ENCODE assay signal across 7 mouse cellular contexts in genomic region chr10:81405588-81406201, GRCm38 (mm10). TPM values are rescaled to one million over a fixed set of nuclear protein-coding genes. Genes with fewer than 3 reads are reported as not detected.
DNase-seq lines count a peak whose midpoint lies in the region; ATAC-seq and TF ChIP-seq lines count a peak whose summit lies in the region.

No protein-coding gene starts in this region.

- TF ChIP-seq EP300 in MEL (IDR thresholded peaks at IDR 0.05; ENCODE audit: low read depth in 1 of 2, low read length in 2 of 2) = no peak

- no peak overlapping the region for H3K4me2 ChIP-seq in liver, embryonic 12.5 days

- H3K36me3 ChIP-seq in liver, embryonic 12.5 days = peaks cover 22% of the 10 kb centered on the region
- peaks cover 0 to 16% of the 10 kb centered on the region in 2 experiments; a peak in 2 of 4 replicates for H3K36me3 ChIP-seq in MEL (ENCODE audit: control insufficient read depth in 1 of 2, insufficient read depth in 2 of 2, low read length in 2 of 2)
- H3K36me3 ChIP-seq in kidney, adult 2 months (ENCODE audit: control insufficient read depth, insufficient read depth, low read length) = peaks cover 4% of the 10 kb centered on the region

- H3K27me3 ChIP-seq in liver, embryonic 12.5 days (replicated peaks) = peaks cover 70% of the 10 kb centered on the region
- H3K27me3 ChIP-seq in MEL (ENCODE audit: control insufficient read depth in 1 of 2, insufficient read depth in 2 of 2, low read length in 2 of 2) = no peaks in the 10 kb centered on the region
- H3K27me3 ChIP-seq in kidney, adult 2 months (replicated peaks; ENCODE audit: control insufficient read depth, insufficient read depth, low read length) = no peaks in the 10 kb centered on the region

- TF ChIP-seq CTCF in MEL (IDR thresholded peaks at IDR 0.05 in 2 of 3, conservative IDR thresholded peaks at IDR 0.05 in 1 of 3; ENCODE audit: control insufficient read depth in 1 of 3, insufficient read depth in 1 of 3, low read depth in 2 of 3, low read length in 3 of 3, poor library complexity in 1 of 3, severe bottlenecking in 1 of 3) = peak; percentile 81 to 87 (median 85)
- TF ChIP-seq CTCF in kidney, adult 2 months (conservative IDR thresholded peaks at IDR 0.05; ENCODE audit: insufficient read depth, insufficient read length, low read depth, low read length) = peak; percentile 70

- H3K9ac ChIP-seq in liver, embryonic 12.5 days = no peak overlapping the region
- H3K9ac ChIP-seq in MEL (ENCODE audit: control insufficient read depth, low read depth, low read length, poor library complexity, severe bottlenecking) = no peak overlapping the region

- TF ChIP-seq POLR2A in MEL (IDR thresholded peaks at IDR 0.05; ENCODE audit: control insufficient read depth in 1 of 2, insufficient read depth in 1 of 2, low read depth in 1 of 2, low read length in 2 of 2, poor library complexity in 1 of 2) = no peak
- TF ChIP-seq POLR2A in kidney, adult 2 months (IDR thresholded peaks at IDR 0.05; ENCODE audit: low read depth, low read length) = no peak

- ATAC-seq in liver, embryonic 12.5 days = no peak
- peak; percentile 25; the same call in 1 of the 2 replicates for ATAC-seq in neutrophil, adult 5-6 weeks (ENCODE audit: extremely low read depth, insufficient number of reproducible peaks, low FRiP score, poor library complexity, severe bottlenecking)

- H3K4me1 ChIP-seq in liver, embryonic 12.5 days = peaks cover 91% of the 10 kb centered on the region
- peaks cover 3 to 29% of the 10 kb centered on the region in 2 experiments; a peak in 3 of 4 replicates for H3K4me1 ChIP-seq in MEL (ENCODE audit: control insufficient read depth in 1 of 2, insufficient read depth in 2 of 2, low read length in 2 of 2)
- H3K4me1 ChIP-seq in kidney, adult 2 months (ENCODE audit: control insufficient read depth, insufficient read depth, low read length) = peaks cover 45% of the 10 kb centered on the region

- H3K9me3 ChIP-seq in liver, embryonic 12.5 days (replicated peaks) = no peaks in the 10 kb centered on the region
- no peaks in the 10 kb centered on the region for H3K9me3 ChIP-seq in MEL (replicated peaks; ENCODE audit: insufficient read depth, low read length)

- WGBS in liver, embryonic 12.5 days (ENCODE audit: insufficient replicate concordance) = 36% methylated on average over 13 of the region's 13 CpGs
- WGBS in kidney, adult 2 months = 55% methylated on average over 13 of the region's 13 CpGs

- peak; percentile 16 for TF ChIP-seq RAD21 in MEL (IDR thresholded peaks at IDR 0.05; ENCODE audit: low read depth, low read length)

- H3K79me2 ChIP-seq in MEL (ENCODE audit: control insufficient read depth, insufficient read depth, low read length, poor library complexity) = no peaks in the 10 kb centered on the region

- H3K27ac ChIP-seq in liver, embryonic 12.5 days = no peak overlapping the region
- H3K27ac ChIP-seq in MEL (ENCODE audit: control insufficient read depth, low read depth, low read length) = no peak overlapping the region
- H3K27ac ChIP-seq in kidney, adult 2 months (ENCODE audit: insufficient read depth, low read depth, low read length) = 0 out of 2 replicates have a peak overlapping the region, but pooled peaks have one; percentile 9

- no peak overlapping the region for H3K4me3 ChIP-seq in liver, embryonic 12.5 days
- H3K4me3 ChIP-seq in MEL (ENCODE audit: control insufficient read depth in 1 of 2, insufficient read depth in 1 of 2, low read depth in 2 of 2, low read length in 2 of 2) = no peak overlapping the region
- H3K4me3 ChIP-seq in kidney, adult 2 months (ENCODE audit: insufficient read depth, low read depth, low read length) = no peak overlapping the region

- DNase-seq in liver (peak; percentile 75), MEL (ENCODE audit: low read depth, low spot score) (peak; percentile 68)
- DNase-seq in cerebellum, adult 11-12 months = peak; percentile 83
- peak; percentile 67 for DNase-seq in kidney, adult 2 months
- no peak for DNase-seq in frontal cortex, postnatal 14 days (ENCODE audit: low spot score in 2 of 2)

TF ChIP-seq in MEL, 35 proteins besides CTCF, POLR2A, EP300 and RAD21:
- 0 out of 2 replicates have a peak, but pooled peaks have one; percentile 10 for TF ChIP-seq USF1 (IDR thresholded peaks at IDR 0.05; ENCODE audit: low read depth, low read length)
- TF ChIP-seq ZMIZ1 (IDR thresholded peaks at IDR 0.05; ENCODE audit: low read depth, low read length) = no peak
- peak; percentile 37 for TF ChIP-seq SMC3 (IDR thresholded peaks at IDR 0.05; ENCODE audit: low read depth, low read length)
TF ChIP-seq in MEL: peak in this region for 2.

RNA-seq across cellular contexts. Expression of gene Smim24, which starts 12.8 kb away (rescaled TPM):
- 1.8 TPM in 2 replicates for polyA plus RNA-seq in liver, embryonic 12.5 days (2016; fragmentation: Nextera tagmentation; extraction: Ambion mirVana)
- 6.5 and 6.7 TPM in 2 replicates for total RNA-seq in MEL (2012; rRNA removed)
- 10 to 100 TPM in 1 of 2 experiments, not detected in 1; 29.5 TPM for polyA plus RNA-seq in MEL (2012; ENCODE audit: insufficient read depth in 1 of 2, insufficient read length in 2 of 2, low read depth in 1 of 2, low replicate concordance in 2 of 2, missing spikeins in 1 of 2)
- polyA plus RNA-seq in kidney, adult 2 months (2012; rRNA removed) = 693 and 694 TPM in 2 replicates
- total RNA-seq in neutrophil, adult 5-6 weeks (2017) = 2.5 and 2.6 TPM in 2 replicates

RNA-seq across cellular contexts. Expression of gene Gm48552, which starts 16.9 kb away (rescaled TPM):
- polyA plus RNA-seq in liver, embryonic 12.5 days (2016; fragmentation: Nextera tagmentation; extraction: Ambion mirVana) = 0.71 and 0.98 TPM in 2 replicates
- total RNA-seq in MEL (2012; rRNA removed) = 0.49 and 0.89 TPM in 2 replicates
- polyA plus RNA-seq in MEL (2012; ENCODE audit: insufficient read depth in 1 of 2, insufficient read length in 2 of 2, low read depth in 1 of 2, low replicate concordance in 2 of 2, missing spikeins in 1 of 2) = 1 to 10 TPM in 1 of 2 experiments, not detected in 1; 1.2 TPM
- 1.0 and 2.8 TPM in 2 replicates for polyA plus RNA-seq in kidney, adult 2 months (2012; rRNA removed)
- 2.2 TPM in 1 of 2 replicates, not detected in the other for total RNA-seq in neutrophil, adult 5-6 weeks (2017)

RNA-seq across cellular contexts. Expression of gene Gm48551, which starts 21.4 kb away (rescaled TPM):
- 0.68 and 1.2 TPM in 2 replicates for polyA plus RNA-seq in liver, embryonic 12.5 days (2016; fragmentation: Nextera tagmentation; extraction: Ambion mirVana)
- 0.46 and 0.62 TPM in 2 replicates for total RNA-seq in MEL (2012; rRNA removed)
- polyA plus RNA-seq in MEL (2012; ENCODE audit: insufficient read depth in 1 of 2, insufficient read length in 2 of 2, low read depth in 1 of 2, low replicate concordance in 2 of 2, missing spikeins in 1 of 2) = 1 to 10 TPM in 1 of 2 experiments, not detected in 1; 2.6 TPM
- 2.1 and 2.3 TPM in 2 replicates for polyA plus RNA-seq in kidney, adult 2 months (2012; rRNA removed)
- 3.1 and 5.6 TPM in 2 replicates for total RNA-seq in neutrophil, adult 5-6 weeks (2017)

RNA-seq across cellular contexts. Expression of gene Dohh, which starts 21.5 kb away (rescaled TPM):
- polyA plus RNA-seq in liver, embryonic 12.5 days (2016; fragmentation: Nextera tagmentation; extraction: Ambion mirVana) = 70.0 and 74.5 TPM in 2 replicates
- total RNA-seq in MEL (2012; rRNA removed) = 153 and 157 TPM in 2 replicates
- polyA plus RNA-seq in MEL (2012; ENCODE audit: insufficient read depth in 1 of 2, insufficient read length in 2 of 2, low read depth in 1 of 2, low replicate concordance in 2 of 2, missing spikeins in 1 of 2) = 100 to 1,000 TPM in 1 of 2 experiments, not detected in 1; 145 TPM
- 60.6 and 79.8 TPM in 2 replicates for polyA plus RNA-seq in kidney, adult 2 months (2012; rRNA removed)
- total RNA-seq in neutrophil, adult 5-6 weeks (2017) = 11.2 and 16.9 TPM in 2 replicates

RNA-seq across cellular contexts. Expression of gene Fzr1, which starts 27.4 kb away (rescaled TPM):
- 93.8 and 100 TPM in 2 replicates for polyA plus RNA-seq in liver, embryonic 12.5 days (2016; fragmentation: Nextera tagmentation; extraction: Ambion mirVana)
- 20.7 and 24.7 TPM in 2 replicates for total RNA-seq in MEL (2012; rRNA removed)
- polyA plus RNA-seq in MEL (2012; ENCODE audit: insufficient read depth in 1 of 2, insufficient read length in 2 of 2, low read depth in 1 of 2, low replicate concordance in 2 of 2, missing spikeins in 1 of 2) = 100 to 1,000 TPM in 1 of 2 experiments, not detected in 1; 115 TPM
- 41.1 and 49.8 TPM in 2 replicates for polyA plus RNA-seq in kidney, adult 2 months (2012; rRNA removed)
- 16.5 and 16.8 TPM in 2 replicates for total RNA-seq in neutrophil, adult 5-6 weeks (2017)

Comparison
In these comparisons a context has a peak if more than half of its experiments do, and no peak if none do; other contexts are left out.
1. DNase-seq: peak in liver (single experiment), MEL (single experiment), cerebellum, adult 11-12 months (single experiment) and kidney, adult 2 months (single experiment); none in frontal cortex, postnatal 14 days (0 of 2).
2. RNA of gene Smim24, which starts 12.8 kb away (polyA plus RNA-seq): 693 to 694 TPM in kidney, adult 2 months; 29.5 TPM in MEL and 1.8 TPM in liver, embryonic 12.5 days; every median in the first group is over 10 times any median in the second.